Mouse (Mus musculus): ENCODE measurements around the gene Irs1. TPM values are rescaled to one million over a fixed set of nuclear protein-coding genes. Genes with fewer than 3 reads are reported as not detected.

Gene Irs1
- polyA plus RNA-seq, 1 experiment from 2014 or later = 1.7 TPM

GRCm38 (mm10) chr1:82285461-82286189 lies 5.6 kb downstream of the Irs1 start:
- Histone ChIP-seq H3K36me3 (ENCODE audit: control insufficient read depth, insufficient read depth) (no peaks in the 10 kb centered on the region), H3K4me2 (ENCODE audit: low read depth, low read length) (peak overlapping the region; percentile 49; the same call in 1 of the 2 replicates), H3K4me1 (ENCODE audit: control insufficient read depth, low read depth, low read length) (peaks cover 6% of the 10 kb centered on the region; the same call in 1 of the 2 replicates), H3K9ac (ENCODE audit: low read depth, low read length) (peak overlapping the region; percentile 33; the same call in 1 of the 2 replicates), H3K27me3 (ENCODE audit: control insufficient read depth, insufficient read depth, low read depth, low read length) (peaks cover 22% of the 10 kb centered on the region), H3K9me3 (replicated peaks; ENCODE audit: control insufficient read depth, low read length) (no peaks in the 10 kb centered on the region), H3K4me3 (ENCODE audit: low read depth, low read length) (peak overlapping the region; percentile 46), H3K27ac (ENCODE audit: low read length) (peak overlapping the region; percentile 24; the same call in 1 of the 2 replicates)
- no peak for ATAC-seq (ENCODE audit: low read depth)
- 38% methylated on average over 5 of the region's 5 CpGs for WGBS (ENCODE audit: insufficient replicate concordance)

- ATAC-seq (ENCODE audit: low read depth) = no peak
- no peak overlapping the region for H3K9ac ChIP-seq (ENCODE audit: low read depth, low read length)
- H3K9me3 ChIP-seq (replicated peaks; ENCODE audit: control insufficient read depth, low read length) = no peaks in the 10 kb centered on the region
- H3K4me3 ChIP-seq (ENCODE audit: low read depth, low read length) = peak overlapping the region; percentile 66; the same call in 1 of the 2 replicates
- H3K36me3 ChIP-seq (ENCODE audit: control insufficient read depth, insufficient read depth) = no peaks in the 10 kb centered on the region
- peaks cover 6% of the 10 kb centered on the region; the same call in 1 of the 2 replicates for H3K4me1 ChIP-seq (ENCODE audit: control insufficient read depth, low read depth, low read length)
- 35% methylated on average over 4 of the region's 4 CpGs for WGBS (ENCODE audit: insufficient replicate concordance)
- peak overlapping the region; percentile 15; the same call in 1 of the 2 replicates for H3K4me2 ChIP-seq (ENCODE audit: low read depth, low read length)
- peak overlapping the region; percentile 82 for H3K27ac ChIP-seq (ENCODE audit: low read length)
- peaks cover 9% of the 10 kb centered on the region for H3K27me3 ChIP-seq (ENCODE audit: control insufficient read depth, insufficient read depth, low read depth, low read length)
Observed at GRCm38 (mm10) chr1:82284403-82284802, 6.8 kb downstream of the Irs1 start.

GRCm38 (mm10) chr1:82283901-82284301 lies 7.3 kb downstream of the Irs1 start:
- Histone ChIP-seq H3K27me3 (ENCODE audit: control insufficient read depth, insufficient read depth, low read depth, low read length) (peaks cover 4% of the 10 kb centered on the region), H3K4me3 (ENCODE audit: low read depth, low read length) (peak overlapping the region; percentile 66), H3K4me1 (ENCODE audit: control insufficient read depth, low read depth, low read length) (peaks cover 6% of the 10 kb centered on the region; the same call in 1 of the 2 replicates), H3K9me3 (replicated peaks; ENCODE audit: control insufficient read depth, low read length) (no peaks in the 10 kb centered on the region), H3K36me3 (ENCODE audit: control insufficient read depth, insufficient read depth) (no peaks in the 10 kb centered on the region), H3K27ac (ENCODE audit: low read length) (peak overlapping the region; percentile 82), H3K9ac (ENCODE audit: low read depth, low read length) (peak overlapping the region; percentile 78), H3K4me2 (ENCODE audit: low read depth, low read length) (peak overlapping the region; percentile 92)
- 64% methylated on average over 1 of the region's 1 CpGs for WGBS (ENCODE audit: insufficient replicate concordance)
- peak; percentile 25; the same call in 1 of the 2 replicates for ATAC-seq (ENCODE audit: low read depth)

GRCm38 (mm10) chr1:82282992-82283611 lies 8.1 kb downstream of the Irs1 start:
- Histone ChIP-seq H3K4me1 (ENCODE audit: control insufficient read depth, low read depth, low read length) (peaks cover 6% of the 10 kb centered on the region; the same call in 1 of the 2 replicates), H3K9ac (ENCODE audit: low read depth, low read length) (peak overlapping the region; percentile 78), H3K4me3 (ENCODE audit: low read depth, low read length) (peak overlapping the region; percentile 66), H3K27me3 (ENCODE audit: control insufficient read depth, insufficient read depth, low read depth, low read length) (no peaks in the 10 kb centered on the region), H3K27ac (ENCODE audit: low read length) (peak overlapping the region; percentile 82), H3K4me2 (ENCODE audit: low read depth, low read length) (peak overlapping the region; percentile 92), H3K36me3 (ENCODE audit: control insufficient read depth, insufficient read depth) (no peaks in the 10 kb centered on the region), H3K9me3 (replicated peaks; ENCODE audit: control insufficient read depth, low read length) (no peaks in the 10 kb centered on the region)
- peak; percentile 98 for ATAC-seq (ENCODE audit: low read depth)
- under 1% methylated on average over 35 of the region's 35 CpGs for WGBS (ENCODE audit: insufficient replicate concordance)

- Histone ChIP-seq H3K27me3 (ENCODE audit: control insufficient read depth, insufficient read depth, low read depth, low read length) (no peaks in the 10 kb centered on the region), H3K4me3 (ENCODE audit: low read depth, low read length) (no peak overlapping the region), H3K36me3 (ENCODE audit: control insufficient read depth, insufficient read depth) (no peaks in the 10 kb centered on the region; the same call in none of the 2 replicates), H3K27ac (ENCODE audit: low read length) (no peak overlapping the region), H3K4me2 (ENCODE audit: low read depth, low read length) (no peak overlapping the region), H3K4me1 (ENCODE audit: control insufficient read depth, low read depth, low read length) (peaks cover 6% of the 10 kb centered on the region; the same call in 1 of the 2 replicates), H3K9ac (ENCODE audit: low read depth, low read length) (no peak overlapping the region), H3K9me3 (replicated peaks; ENCODE audit: control insufficient read depth, low read length) (no peaks in the 10 kb centered on the region)
- no peak for ATAC-seq (ENCODE audit: low read depth)
- WGBS (ENCODE audit: insufficient replicate concordance) = 66% methylated on average over 6 of the region's 6 CpGs
Observed at GRCm38 (mm10) chr1:82281823-82282222, 9.4 kb downstream of the Irs1 start.

GRCm38 (mm10) chr1:82279768-82280167 lies 11.4 kb downstream of the Irs1 start:
- H3K4me3 ChIP-seq (ENCODE audit: low read depth, low read length) = no peak overlapping the region
- ATAC-seq (ENCODE audit: low read depth) = no peak
- H3K9me3 ChIP-seq (replicated peaks; ENCODE audit: control insufficient read depth, low read length) = no peaks in the 10 kb centered on the region
- H3K27me3 ChIP-seq (ENCODE audit: control insufficient read depth, insufficient read depth, low read depth, low read length) = no peaks in the 10 kb centered on the region
- H3K36me3 ChIP-seq (ENCODE audit: control insufficient read depth, insufficient read depth) = no peaks in the 10 kb centered on the region; the same call in none of the 2 replicates
- no peak overlapping the region for H3K9ac ChIP-seq (ENCODE audit: low read depth, low read length)
- H3K4me2 ChIP-seq (ENCODE audit: low read depth, low read length) = no peak overlapping the region
- 50% methylated on average over 1 of the region's 1 CpGs for WGBS (ENCODE audit: insufficient replicate concordance)
- peaks cover 6% of the 10 kb centered on the region; the same call in 1 of the 2 replicates for H3K4me1 ChIP-seq (ENCODE audit: control insufficient read depth, low read depth, low read length)
- H3K27ac ChIP-seq (ENCODE audit: low read length) = no peak overlapping the region

GRCm38 (mm10) chr1:82274361-82274760 lies 16.9 kb downstream of the Irs1 start:
- Histone ChIP-seq H3K36me3 (ENCODE audit: control insufficient read depth, insufficient read depth) (no peaks in the 10 kb centered on the region; the same call in none of the 2 replicates), H3K9ac (ENCODE audit: low read depth, low read length) (no peak overlapping the region), H3K4me2 (ENCODE audit: low read depth, low read length) (no peak overlapping the region), H3K4me1 (ENCODE audit: control insufficient read depth, low read depth, low read length) (no peaks in the 10 kb centered on the region; the same call in none of the 2 replicates), H3K27ac (ENCODE audit: low read length) (no peak overlapping the region), H3K4me3 (ENCODE audit: low read depth, low read length) (no peak overlapping the region), H3K9me3 (replicated peaks; ENCODE audit: control insufficient read depth, low read length) (no peaks in the 10 kb centered on the region), H3K27me3 (ENCODE audit: control insufficient read depth, insufficient read depth, low read depth, low read length) (no peaks in the 10 kb centered on the region)
- no peak for ATAC-seq (ENCODE audit: low read depth)
- whole genome bisulfite sequencing (ENCODE audit: insufficient replicate concordance) = 5% methylated on average over 1 of the region's 1 CpGs

- Histone ChIP-seq H3K27me3 (ENCODE audit: control insufficient read depth, insufficient read depth, low read depth, low read length) (no peaks in the 10 kb centered on the region), H3K9me3 (replicated peaks; ENCODE audit: control insufficient read depth, low read length) (no peaks in the 10 kb centered on the region), H3K4me3 (ENCODE audit: low read depth, low read length) (no peak overlapping the region), H3K4me1 (ENCODE audit: control insufficient read depth, low read depth, low read length) (no peaks in the 10 kb centered on the region; the same call in none of the 2 replicates), H3K27ac (ENCODE audit: low read length) (no peak overlapping the region), H3K4me2 (ENCODE audit: low read depth, low read length) (no peak overlapping the region), H3K9ac (ENCODE audit: low read depth, low read length) (no peak overlapping the region), H3K36me3 (ENCODE audit: control insufficient read depth, insufficient read depth) (no peaks in the 10 kb centered on the region; the same call in none of the 2 replicates)
- WGBS (ENCODE audit: insufficient replicate concordance) = 54% methylated on average over 6 of the region's 6 CpGs
- no peak for ATAC-seq (ENCODE audit: low read depth)
Observed at GRCm38 (mm10) chr1:82273529-82273928, 17.7 kb downstream of the Irs1 start.
